Mouse (Mus musculus) mature B cell (primary cell): ENCODE data around the gene Esrra.
"Not testable (repeated sequence)": the region's sequence is repeated elsewhere in the genome, so short reads cannot be mapped to it uniquely, and the experiment has no call there.

Experiments used
- in situ Hi-C: fragments of 300-500 bp; cut with MboI; formaldehyde crosslinking; loops from 2 replicates; pipeline ENCODE4 v1.14.3; 2019

The Esrra gene

DNA sequence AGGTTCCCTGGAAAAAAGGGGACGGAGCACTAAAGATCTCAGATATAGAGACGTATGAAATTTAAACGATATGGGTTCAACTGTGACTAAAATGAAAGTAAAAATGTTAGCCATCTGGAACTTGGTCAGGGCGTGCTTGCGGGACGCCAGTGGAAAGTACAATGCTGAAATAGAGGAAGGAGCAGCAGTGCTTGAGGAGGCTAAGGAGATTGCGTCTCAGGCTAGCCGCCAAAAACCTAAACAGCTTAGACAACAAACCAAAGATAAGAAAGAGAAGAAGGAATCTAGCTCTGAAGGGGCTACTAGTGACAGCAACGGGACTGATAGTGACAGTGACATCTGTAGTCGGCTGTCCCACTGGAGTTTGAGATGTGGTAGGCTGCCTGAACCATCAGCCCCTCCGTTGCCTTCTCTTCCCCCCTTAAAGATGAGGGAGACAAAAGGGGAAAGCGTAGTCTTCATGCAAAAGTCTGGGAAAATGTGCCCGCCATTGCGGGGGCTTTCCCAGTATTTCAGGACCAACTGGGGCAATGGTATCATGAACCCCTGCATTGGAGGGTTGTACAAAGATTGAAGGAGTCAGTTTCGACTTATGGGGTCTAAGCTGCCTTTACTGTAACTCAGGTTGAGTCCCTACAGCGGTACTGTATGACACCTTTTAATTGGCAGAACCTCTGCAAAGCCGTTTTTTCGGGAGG, 25.9 kb downstream of the Esrra start:
- in situ Hi-C loops, result not testable (repeated sequence)

DNA sequence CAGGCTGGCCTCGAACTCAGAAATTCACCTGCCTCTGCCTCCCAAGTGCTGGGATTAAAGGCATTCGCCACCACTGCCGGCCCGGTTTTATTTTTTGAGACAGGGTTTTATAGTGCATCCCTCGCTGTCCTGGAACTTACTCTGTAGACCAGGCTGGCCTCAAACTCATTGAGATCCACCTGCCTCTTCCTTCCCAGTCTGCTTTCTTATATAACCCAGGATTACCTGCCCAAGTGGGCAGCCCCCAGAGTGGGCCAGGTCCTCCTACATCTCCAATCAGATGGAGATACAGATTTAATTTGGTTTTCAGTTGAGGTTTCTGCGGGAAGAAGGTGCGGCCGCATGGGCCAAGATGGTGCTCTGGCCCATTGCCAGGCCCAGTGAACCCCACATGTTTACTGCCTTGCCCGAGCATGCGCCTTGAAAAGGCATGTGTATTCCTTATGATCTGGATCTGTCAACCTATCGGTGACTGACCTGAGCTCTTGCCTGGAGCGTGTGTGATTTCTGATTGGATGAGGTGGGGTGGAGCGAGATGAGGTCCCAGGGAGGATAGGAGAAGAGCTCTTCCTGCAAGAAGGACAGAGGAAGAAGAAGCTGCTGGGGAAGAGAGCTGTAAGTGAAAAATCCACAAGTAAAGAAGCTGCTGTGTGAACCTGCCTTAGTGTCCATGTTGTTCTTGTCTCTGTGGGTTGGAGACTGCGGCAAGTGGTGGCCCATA, 27.7 kb downstream of the Esrra start:
- in situ Hi-C loops, result no loop called here

DNA sequence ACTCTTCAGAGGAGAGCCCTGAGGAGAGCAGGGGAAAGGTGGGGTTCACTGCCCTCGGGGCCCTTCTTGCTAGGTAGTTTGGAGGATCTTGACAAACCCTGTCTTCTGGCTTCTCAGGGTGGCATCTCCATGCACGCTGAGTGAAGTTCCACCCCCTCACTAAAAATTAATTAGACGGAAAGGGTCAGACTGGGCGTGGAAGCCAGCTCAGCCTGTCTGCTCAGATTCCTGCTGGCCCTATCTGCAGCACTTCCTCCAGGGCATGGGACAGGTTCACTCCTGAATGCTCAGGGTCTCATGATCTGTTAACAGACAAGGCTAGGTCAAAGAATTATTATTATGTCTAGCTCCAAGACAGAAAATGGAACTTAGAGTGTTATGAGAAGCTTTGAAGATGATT, 29.1 kb downstream of the Esrra start:
- in situ Hi-C loops, result no loop called here

DNA sequence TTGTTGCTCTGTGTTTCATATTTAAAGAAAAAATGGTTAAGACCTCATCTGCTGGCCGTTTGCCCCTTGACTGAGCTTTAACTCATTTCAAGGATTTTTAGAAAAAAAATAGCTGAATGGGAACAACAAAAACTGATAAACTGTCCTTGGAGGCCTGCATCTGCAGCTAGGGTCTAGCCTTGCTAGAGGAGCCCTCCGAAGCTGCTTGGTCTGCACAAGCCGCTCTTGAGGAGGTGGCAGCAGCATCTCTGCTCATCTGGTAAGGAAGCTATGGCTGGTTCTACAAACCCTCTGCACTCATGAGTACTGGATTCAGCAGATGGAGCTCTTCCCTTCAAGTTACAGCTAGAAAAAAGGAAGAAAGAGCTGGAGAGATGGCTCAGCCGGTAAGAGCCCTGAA, 43.6 kb downstream of the Esrra start:
- in situ Hi-C loops, result no loop called here

DNA sequence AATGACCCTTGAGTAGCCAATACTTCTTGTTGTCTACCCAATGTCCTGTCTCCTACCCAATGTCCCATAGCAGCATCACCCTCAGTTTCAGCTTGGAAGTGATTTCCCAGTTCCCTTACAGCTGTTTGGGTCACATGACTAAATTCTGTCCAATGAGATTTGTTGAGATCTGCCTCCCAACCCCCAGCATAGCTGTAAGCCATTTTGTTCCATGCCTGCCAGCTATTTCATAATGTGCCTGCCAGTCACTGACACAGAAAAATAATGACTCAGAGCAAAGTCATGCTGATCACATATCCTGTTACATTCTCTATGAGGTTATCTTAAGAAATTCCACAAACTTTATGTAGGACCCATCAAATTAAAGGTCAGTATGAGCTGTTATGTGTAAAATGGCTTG, 44.8 kb downstream of the Esrra start:
- in situ Hi-C loops, result no loop called here

DNA sequence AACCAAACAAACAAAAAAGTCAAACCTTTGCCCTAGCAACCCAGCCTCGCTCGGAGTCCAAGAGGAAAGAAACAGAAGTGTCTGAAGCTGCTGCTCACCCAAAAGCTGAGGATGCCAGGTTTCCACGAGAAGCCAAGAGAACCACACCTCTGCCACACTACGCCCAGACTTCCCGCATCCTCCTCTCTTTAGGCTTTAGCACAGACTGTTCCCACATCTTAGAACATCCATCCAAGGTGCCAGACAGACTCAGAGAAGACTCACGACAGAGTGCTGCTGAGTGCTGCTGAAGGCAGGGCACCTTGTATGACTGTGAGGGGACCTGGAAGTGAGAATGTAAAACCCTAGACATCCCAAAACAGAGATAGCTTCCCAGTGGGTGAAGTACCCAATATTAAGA, 45.8 kb downstream of the Esrra start:
- in situ Hi-C loops, result no loop called here

DNA sequence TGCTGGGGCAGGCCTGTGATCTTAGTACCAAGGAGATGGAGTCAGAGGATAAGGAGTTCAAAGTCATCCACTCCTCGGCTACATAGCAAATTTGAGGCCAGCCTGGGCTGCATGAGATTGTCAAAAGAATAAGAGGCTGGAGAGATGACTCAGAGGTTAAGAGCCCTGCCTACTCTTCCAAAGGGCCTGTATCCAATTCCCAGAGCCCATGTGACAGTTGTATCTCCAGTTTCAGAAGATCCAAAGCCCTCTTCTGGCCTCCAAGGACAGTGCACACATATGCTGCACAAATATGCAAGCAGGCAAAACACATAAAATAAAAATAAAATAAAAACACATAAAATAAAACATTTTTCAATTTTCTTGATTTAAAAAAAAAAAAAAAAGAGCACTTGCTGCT, 47.4 kb downstream of the Esrra start:
- in situ Hi-C loops, result no loop called here

DNA sequence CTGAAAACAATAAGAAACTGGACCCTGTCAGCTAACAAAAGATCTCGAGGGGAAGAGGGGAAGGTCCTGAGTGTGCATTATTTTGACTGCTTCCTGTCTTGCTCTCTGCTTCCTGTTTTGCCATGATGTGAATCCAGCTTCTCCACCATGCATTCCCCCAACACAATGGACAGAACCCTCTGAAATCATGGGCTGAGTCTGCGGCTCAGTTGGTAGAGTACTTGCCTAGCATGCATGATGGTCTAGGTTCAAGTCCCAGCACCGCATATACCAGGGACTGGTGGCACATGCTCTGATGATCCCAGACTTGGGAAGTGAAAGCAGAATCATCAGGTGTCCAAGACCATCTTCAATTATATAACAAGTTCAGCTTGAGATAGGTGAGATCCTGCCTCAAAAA, 48.9 kb downstream of the Esrra start:
- in situ Hi-C loops, result no loop called here

DNA sequence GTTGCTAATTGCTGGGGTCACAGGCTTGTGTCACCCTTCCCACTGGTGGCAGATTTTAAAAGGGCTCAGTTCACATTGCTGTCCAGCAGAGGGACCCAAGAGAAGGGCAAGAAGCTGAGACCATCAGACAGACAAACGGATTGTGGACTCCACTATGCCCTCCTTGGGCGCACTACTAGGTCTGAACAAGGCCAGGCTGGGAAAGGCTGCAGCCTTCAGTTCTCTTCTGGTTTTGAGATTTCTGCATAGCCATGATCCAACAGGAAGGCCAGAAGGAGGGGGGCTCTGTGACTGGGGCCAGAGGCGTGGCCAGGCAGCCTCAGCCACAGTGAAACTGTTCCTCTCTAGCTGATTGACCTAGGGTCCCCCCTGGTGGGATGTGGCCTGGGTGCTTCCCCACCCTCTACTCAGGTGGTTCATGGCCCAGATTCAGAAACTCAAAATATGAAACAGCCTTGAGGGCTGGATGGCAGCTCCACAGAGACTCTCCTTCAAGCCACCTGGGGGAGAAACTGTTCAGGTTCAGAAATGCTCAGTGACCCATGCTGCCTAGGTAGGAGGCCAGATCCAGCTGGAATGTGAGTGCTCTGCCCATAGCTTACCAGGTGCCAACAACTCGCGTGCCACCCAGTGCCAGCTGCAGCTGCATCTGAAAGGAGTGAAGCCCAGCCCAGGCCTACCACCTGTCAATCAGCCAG, 49.9 kb downstream of the Esrra start:
- in situ Hi-C loops, result no loop called here

DNA sequence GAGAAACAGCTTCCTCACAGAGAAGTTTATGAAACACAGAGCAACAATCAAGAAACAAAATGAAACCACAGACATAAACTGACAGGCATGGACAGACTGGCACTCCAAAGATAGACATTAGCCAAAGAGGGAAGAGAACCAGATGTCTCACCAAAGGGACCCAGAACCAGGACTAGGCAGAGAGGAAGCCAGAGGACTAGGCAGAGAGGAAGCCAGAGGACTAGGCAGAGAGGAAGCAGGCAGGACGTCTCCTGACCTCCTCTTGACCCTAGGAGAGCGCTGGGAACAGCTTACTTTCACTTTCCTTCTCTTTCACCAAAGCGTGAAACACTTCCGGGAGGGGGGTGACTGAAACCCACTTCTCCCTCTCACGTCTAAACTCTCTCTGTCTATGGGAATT, 52.3 kb downstream of the Esrra start:
- in situ Hi-C loops, result no loop called here

DNA sequence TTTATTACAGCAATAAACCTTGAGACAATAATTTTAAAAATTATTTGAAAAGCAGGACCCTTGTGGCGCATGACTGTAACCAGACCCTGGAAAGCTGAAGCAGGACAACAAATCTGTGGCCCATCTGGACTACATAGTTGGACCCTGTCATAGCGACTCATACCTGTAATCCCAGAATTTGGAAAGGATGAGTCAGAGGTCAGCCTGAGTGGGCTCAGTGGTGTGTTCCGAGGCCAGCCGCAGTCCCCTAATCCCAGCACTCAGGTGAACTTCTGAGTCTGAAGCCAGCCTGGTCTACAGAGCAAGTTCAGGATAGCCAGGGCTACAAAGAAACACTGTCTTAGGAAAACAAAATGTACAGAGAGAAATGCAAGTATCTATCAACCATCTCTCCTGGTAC, 60.2 kb downstream of the Esrra start:
- in situ Hi-C loops, result no loop called here
